Mouse (Mus musculus): Measurements from ENCODE around the gene Rab27a.
A peak's percentile ranks its signal among the peaks of the same experiment; 100 is the strongest.
"Not testable (repeated sequence)": the region's sequence is repeated elsewhere in the genome, so short reads cannot be mapped to it uniquely, and the experiment has no call there.

Rab27a gene

GRCm38 (mm10) chr9:73047906-73048305, 3.3 kb downstream of the Rab27a start:
- DNase-seq, result no peak

DNA sequence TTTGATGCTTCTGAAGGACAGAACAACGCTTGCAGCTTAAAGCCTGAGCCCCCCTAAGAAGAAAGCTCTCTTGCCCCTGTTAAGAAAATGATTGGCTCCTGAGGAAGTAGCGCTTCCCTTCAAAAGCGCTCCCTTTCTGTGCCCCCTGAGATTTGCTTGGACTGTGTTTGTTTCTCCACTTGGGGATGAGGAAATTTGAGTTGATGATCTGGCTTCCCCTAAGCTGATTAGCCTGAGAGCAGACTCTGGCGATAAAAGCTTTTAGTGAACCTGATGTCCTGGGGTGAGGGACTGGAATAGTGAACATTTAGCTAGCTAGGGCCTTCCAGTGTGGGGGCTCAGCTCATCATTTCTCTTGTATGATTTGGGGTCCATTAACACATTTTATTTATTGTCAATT, 4.3 kb downstream of the Rab27a start:
- no peak for DNase-seq

GRCm38 (mm10) chr9:73049833-73050232, 5.2 kb downstream of the Rab27a start:
- no peak for DNase-seq

GRCm38 (mm10) chr9:73050606-73051005, 6.0 kb downstream of the Rab27a start:
- no peak for DNase-seq

- DNase-seq, result no peak
These were observed 10.8 kb downstream of the Rab27a start for GRCm38 (mm10) chr9:73055441-73055911.

- DNase-seq, result no peak
These were observed 14.6 kb downstream of the Rab27a start for GRCm38 (mm10) chr9:73059224-73059623.

DNA sequence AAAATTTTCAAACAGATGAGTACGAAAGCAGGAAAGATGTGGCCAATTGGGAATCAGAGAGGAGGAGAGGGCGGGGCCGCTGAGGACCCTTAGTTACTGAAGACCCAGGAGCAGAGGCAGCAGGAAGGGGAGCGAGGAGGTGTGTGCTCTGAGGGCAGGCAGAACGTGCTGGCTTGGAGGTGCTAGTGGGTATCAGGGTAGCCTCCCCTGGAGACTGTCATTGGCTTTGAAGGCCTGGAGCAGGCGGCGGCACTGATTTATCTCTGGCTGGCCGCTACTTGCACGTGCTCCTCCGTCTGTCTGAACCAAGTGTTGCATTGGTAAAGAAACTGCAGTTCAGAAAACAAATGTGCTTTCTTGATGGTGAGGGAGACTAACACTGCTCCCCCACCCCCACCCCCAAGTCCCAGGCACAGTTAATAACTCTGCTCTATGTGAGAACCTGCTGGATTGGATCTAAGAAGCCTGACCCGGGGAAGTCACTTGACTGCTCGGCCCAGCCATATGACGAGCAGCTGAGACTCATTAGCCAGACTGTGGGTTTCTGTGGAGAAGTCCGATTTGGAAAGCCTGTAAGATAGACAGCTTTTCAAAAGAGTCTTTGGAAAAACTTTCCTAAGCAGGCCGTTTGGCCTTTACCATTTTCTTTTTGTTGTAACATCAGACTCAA, 19.1 kb downstream of the Rab27a start:
- DNase-seq, result no peak

GRCm38 (mm10) chr9:73067086-73067485, 22.4 kb downstream of the Rab27a start:
- DNase-seq, result no peak

DNA sequence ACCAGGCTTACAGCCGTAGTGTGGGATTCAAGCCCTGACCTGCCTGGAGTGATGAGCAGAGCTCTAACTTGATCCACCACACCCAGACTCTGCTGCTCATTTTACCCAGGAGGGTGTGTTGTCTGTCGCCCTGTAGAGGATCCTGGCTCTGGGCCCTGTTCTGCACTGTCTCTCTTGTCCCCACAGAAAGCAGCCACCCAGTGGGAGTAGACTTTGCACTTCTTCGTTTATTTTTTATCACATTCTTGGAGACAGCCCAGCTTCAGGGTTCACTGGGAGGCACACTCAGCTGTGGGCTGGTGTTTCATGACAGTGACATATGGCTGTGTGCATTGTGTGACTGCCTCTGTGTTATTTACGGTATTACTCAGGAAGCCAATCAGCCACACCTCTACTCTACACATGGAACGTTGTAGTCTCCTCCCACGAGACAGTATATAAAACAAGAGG, 23.6 kb downstream of the Rab27a start:
- DNase-seq, result no peak

DNA sequence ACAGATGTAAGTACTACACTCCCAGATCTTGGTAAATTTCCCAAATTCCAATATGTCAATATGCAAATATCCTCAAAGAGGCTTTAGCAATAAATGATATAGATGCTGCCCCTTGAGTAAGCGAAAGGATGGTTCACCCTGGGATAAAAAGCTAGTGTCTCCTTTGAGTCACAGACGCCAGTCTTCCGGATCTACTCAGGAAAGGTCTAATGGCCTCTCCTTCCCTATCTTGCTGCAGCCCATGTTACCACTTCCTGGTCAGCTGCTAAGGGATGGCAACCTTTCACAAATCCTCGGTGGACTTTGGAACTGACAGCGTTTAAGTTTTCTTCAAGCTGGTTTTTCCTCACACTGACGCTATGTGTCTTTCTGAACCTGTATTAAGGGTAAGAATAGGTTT, 24.0 kb downstream of the Rab27a start:
- no peak for DNase-seq

- no peak for DNase-seq
These were observed 26.5 kb downstream of the Rab27a start for GRCm38 (mm10) chr9:73070971-73071659.

DNA sequence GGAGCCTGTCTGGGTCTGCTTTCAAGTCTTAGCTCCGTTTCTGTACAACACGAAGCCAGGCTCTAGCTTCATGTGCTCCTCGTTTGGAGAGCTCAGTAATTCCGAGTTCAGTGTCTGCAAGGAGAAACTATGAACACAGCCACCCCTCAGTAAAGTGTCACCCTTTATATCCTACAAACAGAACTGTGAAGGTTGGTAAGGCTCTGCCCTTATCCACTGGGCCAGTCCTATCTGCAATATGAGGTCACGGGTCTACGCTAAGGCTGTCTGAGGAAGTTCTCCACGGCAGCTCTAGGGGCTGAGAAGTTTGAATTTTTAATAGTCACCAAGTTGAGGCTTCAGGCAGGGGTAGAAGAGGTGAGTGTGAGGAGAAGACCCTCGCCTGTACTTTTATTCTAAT, 27.8 kb downstream of the Rab27a start:
- no peak for DNase-seq

- DNase-seq, result no peak
These were observed 28.5 kb downstream of the Rab27a start for GRCm38 (mm10) chr9:73073169-73073568.

DNA sequence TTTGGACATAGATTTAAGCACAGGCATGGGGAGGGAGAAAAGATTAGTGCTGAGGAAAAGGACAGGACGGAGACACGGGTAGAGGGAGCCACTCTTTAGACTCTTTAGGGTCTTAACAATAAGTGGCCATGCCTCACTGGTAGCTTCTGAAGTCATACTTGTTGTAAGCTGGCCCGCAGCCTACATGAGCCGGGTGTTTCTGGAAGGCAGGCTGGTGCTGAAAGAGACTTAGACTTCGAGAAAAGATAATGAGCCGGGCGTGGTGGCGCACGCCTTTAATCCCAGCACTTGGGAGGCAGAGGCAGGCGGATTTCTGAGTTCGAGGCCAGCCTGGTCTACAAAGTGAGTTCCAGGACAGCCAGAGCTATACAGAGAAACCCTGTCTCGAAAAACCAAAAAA, 34.7 kb downstream of the Rab27a start:
- not testable (repeated sequence) for DNase-seq

GRCm38 (mm10) chr9:73079801-73080325, 35.2 kb downstream of the Rab27a start:
- DNase-seq, result no peak

- DNase-seq, result no peak
These were observed 37.8 kb downstream of the Rab27a start for GRCm38 (mm10) chr9:73082291-73083000.

DNA sequence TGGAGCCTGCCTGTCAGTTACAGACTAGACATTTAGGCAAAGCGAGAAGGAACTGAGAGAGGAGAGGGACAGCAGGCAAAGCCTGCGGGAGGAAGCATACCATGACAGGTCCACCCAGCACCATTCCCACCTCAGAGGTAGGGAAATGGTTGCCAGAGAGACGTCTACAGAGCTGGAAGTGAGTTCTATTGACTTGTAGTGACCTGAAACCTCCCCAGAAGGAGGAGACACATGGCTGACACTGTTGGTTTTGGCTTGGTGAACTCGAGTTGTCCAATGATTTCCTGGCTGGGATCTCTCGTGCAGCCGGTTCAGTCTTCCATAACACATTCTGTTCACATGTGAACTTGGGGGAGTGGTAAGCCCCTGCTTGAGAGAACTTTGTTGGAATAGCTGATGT, 39.3 kb downstream of the Rab27a start:
- no peak for DNase-seq

- no peak for DNase-seq
These were observed 41.2 kb downstream of the Rab27a start for GRCm38 (mm10) chr9:73085845-73086244.

GRCm38 (mm10) chr9:73087121-73087520, 42.5 kb downstream of the Rab27a start:
- no peak for DNase-seq

DNA sequence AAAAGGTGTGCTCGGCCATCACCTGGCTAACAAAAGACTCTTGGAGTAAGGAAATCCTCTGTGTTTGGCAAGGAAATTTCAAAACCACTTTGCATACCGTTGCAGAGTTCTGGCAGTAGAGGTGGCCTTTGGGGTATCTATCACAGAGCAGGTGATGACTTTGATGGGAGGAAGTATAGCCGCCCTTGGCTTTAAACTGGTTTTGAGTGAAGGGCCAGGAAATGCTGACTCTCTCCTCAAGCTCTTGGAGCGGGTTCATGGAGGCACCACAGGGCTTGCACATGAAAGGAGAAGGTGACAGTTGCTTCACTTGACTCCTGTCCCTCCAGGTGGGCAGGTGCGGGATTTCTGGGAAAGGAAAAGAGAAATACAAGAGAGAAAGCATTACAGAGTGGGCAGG, 42.9 kb downstream of the Rab27a start:
- DNase-seq, result no peak

DNA sequence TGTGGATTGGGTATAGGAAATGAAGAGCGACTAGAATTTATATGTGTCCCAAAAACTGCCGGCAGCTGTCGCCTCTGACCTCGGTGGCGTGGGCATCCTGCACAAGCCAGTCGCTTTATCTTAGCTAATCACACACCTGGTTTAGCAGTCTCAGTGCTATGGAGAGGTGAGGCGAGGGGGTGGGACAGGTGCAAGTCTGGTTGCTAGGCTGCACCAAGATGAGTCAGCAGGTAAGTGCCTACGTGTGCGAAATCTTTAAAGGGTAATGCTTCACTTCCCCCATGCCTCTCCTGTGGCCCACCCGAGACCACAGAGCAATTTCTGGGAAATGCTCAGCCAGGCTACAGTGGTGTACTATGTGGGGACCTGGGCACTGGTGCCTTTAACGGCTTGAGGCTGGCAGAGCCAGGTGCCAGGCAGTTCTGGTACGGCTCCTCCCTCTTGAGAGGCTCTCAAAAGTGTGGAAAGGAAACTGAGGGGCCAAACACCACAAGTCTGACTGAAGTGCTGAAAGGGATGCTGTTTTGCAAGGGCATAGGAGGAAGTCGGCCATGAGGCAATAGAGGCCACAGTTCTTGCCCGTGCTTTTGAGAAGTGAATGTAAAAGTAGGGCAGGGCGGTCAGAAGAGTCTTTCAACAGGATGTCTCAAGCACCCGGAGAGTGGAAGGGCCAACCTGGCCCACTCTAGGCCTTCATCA, 44.7 kb downstream of the Rab27a start:
- DNase-seq, result peak; percentile 14 to 18

DNA sequence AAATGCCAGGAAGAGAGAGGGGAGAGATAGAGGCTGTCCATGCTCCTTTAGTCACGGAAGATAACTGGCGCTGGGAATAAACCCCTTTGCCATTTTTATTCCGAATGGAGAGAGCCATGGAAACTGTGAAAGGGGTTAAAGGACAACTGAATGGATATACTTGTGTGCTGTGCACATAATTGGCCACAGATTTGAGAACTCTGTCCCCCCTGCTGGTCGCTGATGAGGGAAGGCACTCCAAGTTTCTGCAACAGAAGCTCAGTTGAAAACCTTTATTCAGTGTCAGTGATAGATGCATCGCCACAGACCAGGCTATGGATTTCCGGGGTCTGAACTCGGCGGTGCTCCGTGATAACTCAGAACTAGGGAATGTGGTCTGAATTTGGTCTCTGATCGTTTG, 45.5 kb downstream of the Rab27a start:
- DNase-seq, result no peak

DNA sequence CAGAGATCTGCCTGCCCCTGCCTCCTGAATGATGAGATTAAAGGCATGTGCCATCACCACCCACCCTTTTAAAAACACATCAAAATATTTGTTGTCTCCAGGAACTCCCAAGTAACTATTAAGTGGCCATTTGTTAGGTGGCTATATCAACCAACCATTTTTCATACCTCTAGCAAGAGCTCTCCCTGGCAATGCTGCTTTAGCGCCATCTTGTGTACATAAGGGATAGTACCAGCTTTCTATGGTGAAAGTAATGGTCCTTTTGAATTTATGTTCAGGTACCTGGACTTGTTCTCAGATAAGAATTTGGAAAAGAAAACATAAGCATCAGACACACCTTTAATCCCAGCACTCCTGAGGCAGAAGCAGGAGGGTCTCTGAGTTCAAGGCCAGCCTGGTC, 47.1 kb downstream of the Rab27a start:
- DNase-seq, result no peak
